Mouse (Mus musculus): ENCODE data around the gene Tfb1m. TPM values are rescaled to one million over a fixed set of nuclear protein-coding genes. Genes with fewer than 3 reads are reported as not detected.

Tfb1m gene
- polyA plus RNA-seq (2015; fragmentation: Nextera tagmentation; extraction: Ambion mirVana), result 13.2 and 14.6 TPM in 2 replicates

GRCm38 (mm10) chr17:3557331-3558311 is at the start of gene Tfb1m:
Gene Tfb1m (minus strand): TSS chr17:3557781.
- peak within 1 kb of the TSS; percentile 61 for H3K4me2 ChIP-seq (replicated peaks)
- ATAC-seq, result peak; percentile 100
- no peaks in the 10 kb centered on the region for H3K9me3 ChIP-seq
- H3K9ac ChIP-seq (replicated peaks), result peak within 1 kb of the TSS; percentile 69
- H3K4me3 ChIP-seq (replicated peaks), result peak within 1 kb of the TSS; percentile 57
- 1% methylated on average over 60 of the region's 60 CpGs for WGBS
- peak within 1 kb of the TSS; percentile 75 for H3K27ac ChIP-seq
- H3K27me3 ChIP-seq, result no peaks in the 10 kb centered on the region
- peaks cover 13% of the 10 kb centered on the region; the same call in 1 of the 2 replicates for H3K4me1 ChIP-seq (replicated peaks)
- peaks cover 4% of the 10 kb centered on the region; the same call in 1 of the 2 replicates for H3K36me3 ChIP-seq

- Histone ChIP-seq H3K9ac (replicated peaks) (no peak overlapping the region), H3K4me3 (replicated peaks) (no peak overlapping the region), H3K4me2 (replicated peaks) (no peak overlapping the region), H3K27ac (no peak overlapping the region), H3K4me1 (replicated peaks) (no peaks in the 10 kb centered on the region), H3K9me3 (no peaks in the 10 kb centered on the region), H3K27me3 (no peaks in the 10 kb centered on the region), H3K36me3 (no peaks in the 10 kb centered on the region)
- 90% methylated on average over 6 of the region's 6 CpGs for WGBS
- ATAC-seq, result no peak
Measured at GRCm38 (mm10) chr17:3602954-3603672, 45.5 kb upstream of the Tfb1m start.

GRCm38 (mm10) chr17:3598393-3598792 is 40.8 kb upstream of the Tfb1m start:
- no peak overlapping the region for H3K27ac ChIP-seq
- no peak overlapping the region for H3K4me3 ChIP-seq (replicated peaks)
- no peak for ATAC-seq
- H3K36me3 ChIP-seq, result no peaks in the 10 kb centered on the region
- WGBS, result 87% methylated on average over 1 of the region's 1 CpGs
- no peaks in the 10 kb centered on the region for H3K27me3 ChIP-seq
- H3K9me3 ChIP-seq, result no peaks in the 10 kb centered on the region
- H3K9ac ChIP-seq (replicated peaks), result no peak overlapping the region
- no peak overlapping the region for H3K4me2 ChIP-seq (replicated peaks)
- H3K4me1 ChIP-seq (replicated peaks), result 0 out of 2 replicates have a peak, but pooled peaks cover 3% of the 10 kb centered on the region

- no peak overlapping the region for H3K4me3 ChIP-seq (replicated peaks)
- ATAC-seq, result no peak
- 77% methylated on average over 1 of the region's 1 CpGs for WGBS
Measured at GRCm38 (mm10) chr17:3597866-3598265, 40.3 kb upstream of the Tfb1m start.

GRCm38 (mm10) chr17:3597130-3597529 is 39.5 kb upstream of the Tfb1m start:
- whole genome bisulfite sequencing, result 86% methylated on average over 1 of the region's 1 CpGs
- Histone ChIP-seq H3K4me3 (replicated peaks) (no peak overlapping the region), H3K4me2 (replicated peaks) (no peak overlapping the region), H3K9ac (replicated peaks) (no peak overlapping the region), H3K27ac (no peak overlapping the region), H3K36me3 (no peaks in the 10 kb centered on the region), H3K4me1 (replicated peaks) (0 out of 2 replicates have a peak, but pooled peaks cover 3% of the 10 kb centered on the region), H3K27me3 (no peaks in the 10 kb centered on the region), H3K9me3 (no peaks in the 10 kb centered on the region)
- no peak for ATAC-seq

More at GRCm38 (mm10) chr17:3597866-3598265, 40.3 kb upstream of the Tfb1m start:
- no peak overlapping the region for H3K9ac ChIP-seq (replicated peaks)
- no peaks in the 10 kb centered on the region for H3K27me3 ChIP-seq
- no peaks in the 10 kb centered on the region for H3K9me3 ChIP-seq
- H3K27ac ChIP-seq, result no peak overlapping the region
- no peak overlapping the region for H3K4me2 ChIP-seq (replicated peaks)
- H3K36me3 ChIP-seq, result no peaks in the 10 kb centered on the region
- H3K4me1 ChIP-seq (replicated peaks), result 0 out of 2 replicates have a peak, but pooled peaks cover 3% of the 10 kb centered on the region

- WGBS, result 7% methylated on average over 12 of the region's 12 CpGs
- no peak overlapping the region for H3K4me2 ChIP-seq (replicated peaks)
- ATAC-seq, result no peak
Measured at GRCm38 (mm10) chr17:3570876-3571275, 13.3 kb upstream of the Tfb1m start.

GRCm38 (mm10) chr17:3562405-3562804 is 4.8 kb upstream of the Tfb1m start:
- no peak overlapping the region for H3K9ac ChIP-seq (replicated peaks)
- no peak overlapping the region for H3K4me3 ChIP-seq (replicated peaks)
- no peaks in the 10 kb centered on the region for H3K9me3 ChIP-seq
- H3K4me2 ChIP-seq (replicated peaks), result no peak overlapping the region
- 61% methylated on average over 8 of the region's 8 CpGs for WGBS
- no peak for ATAC-seq
- H3K4me1 ChIP-seq (replicated peaks), result peaks cover 7% of the 10 kb centered on the region; the same call in 1 of the 2 replicates
- H3K27ac ChIP-seq, result no peak overlapping the region
- no peaks in the 10 kb centered on the region for H3K27me3 ChIP-seq
- H3K36me3 ChIP-seq, result no peaks in the 10 kb centered on the region

More at GRCm38 (mm10) chr17:3570876-3571275, 13.3 kb upstream of the Tfb1m start:
- Histone ChIP-seq H3K27ac (no peak overlapping the region), H3K4me3 (replicated peaks) (no peak overlapping the region), H3K9ac (replicated peaks) (no peak overlapping the region), H3K27me3 (no peaks in the 10 kb centered on the region), H3K36me3 (no peaks in the 10 kb centered on the region), H3K9me3 (no peaks in the 10 kb centered on the region), H3K4me1 (replicated peaks) (0 out of 2 replicates have a peak, but pooled peaks cover 3% of the 10 kb centered on the region)

- no peaks in the 10 kb centered on the region for H3K36me3 ChIP-seq
- no peak for ATAC-seq
- H3K27ac ChIP-seq, result no peak overlapping the region
- 69% methylated on average over 3 of the region's 3 CpGs for WGBS
- H3K9me3 ChIP-seq, result no peaks in the 10 kb centered on the region
- no peak overlapping the region for H3K4me3 ChIP-seq (replicated peaks)
- peaks cover 13% of the 10 kb centered on the region; the same call in 1 of the 2 replicates for H3K4me1 ChIP-seq (replicated peaks)
- no peak overlapping the region for H3K4me2 ChIP-seq (replicated peaks)
- H3K27me3 ChIP-seq, result no peaks in the 10 kb centered on the region
- H3K9ac ChIP-seq (replicated peaks), result no peak overlapping the region
Measured at GRCm38 (mm10) chr17:3560534-3560933, 3.0 kb upstream of the Tfb1m start.

- H3K4me1 ChIP-seq (replicated peaks), result peaks cover 13% of the 10 kb centered on the region; the same call in 1 of the 2 replicates
- H3K27ac ChIP-seq, result no peak overlapping the region
- no peaks in the 10 kb centered on the region for H3K27me3 ChIP-seq
- 65% methylated on average over 9 of the region's 9 CpGs for WGBS
- peak overlapping the region; percentile 61 for H3K4me2 ChIP-seq (replicated peaks)
- no peak for ATAC-seq
- H3K4me3 ChIP-seq (replicated peaks), result peak overlapping the region; percentile 57
- H3K36me3 ChIP-seq, result peaks cover 4% of the 10 kb centered on the region; the same call in 1 of the 2 replicates
- H3K9ac ChIP-seq (replicated peaks), result no peak overlapping the region
- H3K9me3 ChIP-seq, result no peaks in the 10 kb centered on the region
Measured at GRCm38 (mm10) chr17:3558356-3558870, 832 bp upstream of the Tfb1m start.

GRCm38 (mm10) chr17:3556251-3556650 is 1.3 kb downstream of the Tfb1m start:
- no peak for ATAC-seq
- no peaks in the 10 kb centered on the region for H3K9me3 ChIP-seq
- H3K9ac ChIP-seq (replicated peaks), result no peak overlapping the region
- H3K4me2 ChIP-seq (replicated peaks), result no peak overlapping the region
- no peaks in the 10 kb centered on the region for H3K27me3 ChIP-seq
- H3K4me3 ChIP-seq (replicated peaks), result no peak overlapping the region
- H3K36me3 ChIP-seq, result peaks cover 9% of the 10 kb centered on the region
- 67% methylated on average over 1 of the region's 1 CpGs for WGBS
- peaks cover 13% of the 10 kb centered on the region; the same call in 1 of the 2 replicates for H3K4me1 ChIP-seq (replicated peaks)
- H3K27ac ChIP-seq, result no peak overlapping the region

GRCm38 (mm10) chr17:3547725-3548124 is 9.9 kb downstream of the Tfb1m start:
- Histone ChIP-seq H3K4me2 (replicated peaks) (no peak overlapping the region), H3K27me3 (no peaks in the 10 kb centered on the region), H3K27ac (no peak overlapping the region), H3K36me3 (peaks cover 9% of the 10 kb centered on the region), H3K9ac (replicated peaks) (no peak overlapping the region), H3K4me3 (replicated peaks) (no peak overlapping the region), H3K4me1 (replicated peaks) (no peaks in the 10 kb centered on the region), H3K9me3 (no peaks in the 10 kb centered on the region)
- no peak for ATAC-seq
- WGBS, result 69% methylated on average over 7 of the region's 7 CpGs
